Mouse (Mus musculus) CH12.LX (cell line): ENCODE data around the gene Lman1l. TPM values are rescaled to one million over a fixed set of nuclear protein-coding genes. Genes with fewer than 3 reads are reported as not detected.

ENCODE experiments used
- DNase-seq: peaks from one replicate; pipeline ENCODE4 v3.0.0-alpha.2; 2013; ENCODE audit errors: extremely low read depth
- H3K27ac ChIP-seq: 2 replicates; pipeline ENCODE4 v1.5.1; 2012; ENCODE audit warnings: low read depth, mild to moderate bottlenecking, control low read depth, moderate library complexity; ENCODE audit not compliant: insufficient read depth
- H3K27me3 ChIP-seq: replicated peaks from 2 replicates; pipeline ENCODE3; 2012; ENCODE audit warnings: inconsistent platforms
- H3K36me3 ChIP-seq, 2 experiments: replicated peaks in 1 of 2; 2 replicates each; pipeline versions ENCODE3 to v1.6.1; 2012; ENCODE audit warnings: inconsistent platforms in 1 of 2, low read length in 1 of 2, mild to moderate bottlenecking in 1 of 2, mixed read lengths in 1 of 2, moderate library complexity in 1 of 2; ENCODE audit not compliant: control insufficient read depth in 1 of 2, insufficient read depth in 1 of 2
- H3K4me1 ChIP-seq, 2 experiments: 2 replicates each; pipeline ENCODE4 v1.6.1; 2012; ENCODE audit warnings: inconsistent platforms in 1 of 2, moderate library complexity in 1 of 2; ENCODE audit not compliant: insufficient read depth in 2 of 2, control insufficient read depth in 1 of 2
- H3K4me2 ChIP-seq: 2 replicates; pipeline ENCODE4 v1.6.1; 2012; ENCODE audit warnings: low read depth, mild to moderate bottlenecking, control low read depth; ENCODE audit not compliant: poor library complexity, insufficient read depth, severe bottlenecking
- H3K4me3 ChIP-seq, 3 experiments: fragments of 150-350 bp in 1 of 3; sonication (generic) in 1 of 3; replicated peaks in 1 of 3; 2 replicates each; pipeline versions ENCODE3 to v1.5.1; 2011 to 2012; ENCODE audit warnings: low read depth in 2 of 3, low read length in 2 of 3, mild to moderate bottlenecking in 2 of 3, moderate library complexity in 2 of 3, control low read depth in 1 of 3, improper control_type of control experiment in 1 of 3, inconsistent platforms in 1 of 3, mixed read lengths in 1 of 3; ENCODE audit not compliant: poor library complexity in 1 of 3
- H3K79me2 ChIP-seq: replicated peaks from 2 replicates; pipeline ENCODE4 v1.6.1; 2012; ENCODE audit warnings: mild to moderate bottlenecking, moderate library complexity; ENCODE audit not compliant: control insufficient read depth, poor library complexity, insufficient read depth, severe bottlenecking; ENCODE audit errors: extremely low read depth
- H3K9ac ChIP-seq: 2 replicates; pipeline ENCODE4 v1.6.1; 2012; ENCODE audit warnings: low read depth, mild to moderate bottlenecking, control low read depth, moderate library complexity; ENCODE audit not compliant: insufficient read depth
- H3K9me3 ChIP-seq: replicated peaks from 2 replicates; pipeline ENCODE3; 2012; ENCODE audit warnings: low read length, inconsistent platforms, mixed read lengths
- CHD1 ChIP-seq: IDR thresholded peaks from 2 replicates; pipeline ENCODE4 v1.6.1; 2012; ENCODE audit warnings: low read depth, low read length, improper control_type of control experiment, inconsistent platforms
- CHD2 ChIP-seq: IDR thresholded peaks from 2 replicates; pipeline ENCODE4 v1.6.1; 2011; ENCODE audit warnings: low read length, improper control_type of control experiment
- CTCF ChIP-seq, 2 experiments: IDR thresholded peaks in 1 of 2; conservative IDR thresholded peaks in 1 of 2; 2 replicates each; pipeline ENCODE4 v1.5.1; 2011 to 2012; ENCODE audit warnings: low read depth in 2 of 2, low read length in 2 of 2, improper control_type of control experiment in 1 of 2, inconsistent platforms in 1 of 2, mild to moderate bottlenecking in 1 of 2, moderate library complexity in 1 of 2
- E2F4 ChIP-seq: IDR thresholded peaks from 2 replicates; pipeline ENCODE4 v1.6.1; 2011; ENCODE audit warnings: low read depth, low read length, improper control_type of control experiment; ENCODE audit not compliant: insufficient replicate concordance
- ELF1 ChIP-seq: IDR thresholded peaks from 2 replicates; pipeline ENCODE4 v1.6.1; 2014; ENCODE audit warnings: low read depth, mild to moderate bottlenecking, inconsistent platforms, low read length, improper control_type of control experiment
- EP300 ChIP-seq: IDR thresholded peaks from 2 replicates; pipeline ENCODE4 v1.6.1; 2011; ENCODE audit warnings: low read length, improper control_type of control experiment
- ETS1 ChIP-seq: conservative IDR thresholded peaks from 2 replicates; pipeline ENCODE4 v1.6.1; 2012; ENCODE audit warnings: low read depth, mild to moderate bottlenecking, inconsistent platforms, low read length, improper control_type of control experiment, moderate library complexity
- GABPA ChIP-seq: IDR thresholded peaks from 2 replicates; pipeline ENCODE4 v1.6.1; 2012; ENCODE audit warnings: low read depth, low read length, improper control_type of control experiment, inconsistent platforms; ENCODE audit not compliant: insufficient replicate concordance
- HCFC1 ChIP-seq: IDR thresholded peaks from 2 replicates; pipeline ENCODE4 v1.6.1; 2012; ENCODE audit warnings: low read depth, mild to moderate bottlenecking, inconsistent platforms, low read length, improper control_type of control experiment
- IRF4 ChIP-seq: IDR thresholded peaks from 2 replicates; pipeline ENCODE4 v1.6.1; 2014; ENCODE audit warnings: low read depth, mild to moderate bottlenecking, inconsistent platforms, low read length, improper control_type of control experiment
- JUND ChIP-seq: conservative IDR thresholded peaks from 2 replicates; pipeline ENCODE4 v1.6.1; 2011; ENCODE audit warnings: low read depth, low read length, improper control_type of control experiment
- KAT2A ChIP-seq: IDR thresholded peaks from 2 replicates; pipeline ENCODE4 v1.6.1; 2012; ENCODE audit warnings: low read length, improper control_type of control experiment, inconsistent platforms; ENCODE audit not compliant: insufficient replicate concordance
- MAFK ChIP-seq: IDR thresholded peaks from 2 replicates; pipeline ENCODE4 v1.6.1; 2011; ENCODE audit warnings: low read length, improper control_type of control experiment; ENCODE audit not compliant: insufficient replicate concordance
- MAZ ChIP-seq: IDR thresholded peaks from 2 replicates; pipeline ENCODE4 v1.6.1; 2012; ENCODE audit warnings: low read depth, mild to moderate bottlenecking, inconsistent platforms, low read length, improper control_type of control experiment, moderate library complexity
- MEF2A ChIP-seq: IDR thresholded peaks from 2 replicates; pipeline ENCODE4 v1.6.1; 2014; ENCODE audit warnings: low read depth, mild to moderate bottlenecking, inconsistent platforms, low read length, improper control_type of control experiment, borderline replicate concordance
- MXI1 ChIP-seq: IDR thresholded peaks from 2 replicates; pipeline ENCODE4 v1.6.1; 2011; ENCODE audit warnings: mild to moderate bottlenecking, low read depth, low read length, improper control_type of control experiment
- MYC ChIP-seq: IDR thresholded peaks from 2 replicates; pipeline ENCODE4 v1.6.1; 2011; ENCODE audit warnings: low read depth, mild to moderate bottlenecking, improper control_type of control experiment, low read length
- NELFE ChIP-seq: IDR thresholded peaks from 2 replicates; pipeline ENCODE4 v1.6.1; 2011; ENCODE audit warnings: low read depth, low read length, improper control_type of control experiment
- NRF1 ChIP-seq: IDR thresholded peaks from 2 replicates; pipeline ENCODE4 v1.6.1; 2014; ENCODE audit warnings: low read depth, mild to moderate bottlenecking, inconsistent platforms, low read length, improper control_type of control experiment, moderate library complexity
- PAX5 ChIP-seq: IDR thresholded peaks from 2 replicates; pipeline ENCODE4 v1.6.1; 2012; ENCODE audit warnings: low read length, inconsistent platforms, mixed read lengths
- POLR2A ChIP-seq: IDR thresholded peaks from 2 replicates; pipeline ENCODE4 v1.6.1; 2011; ENCODE audit warnings: low read depth, mild to moderate bottlenecking, improper control_type of control experiment, low read length
- POLR2AphosphoS2 ChIP-seq: IDR thresholded peaks from 2 replicates; pipeline ENCODE4 v1.6.1; 2011; ENCODE audit warnings: low read depth, low read length, improper control_type of control experiment
- RCOR1 ChIP-seq: conservative IDR thresholded peaks from 2 replicates; pipeline ENCODE4 v1.6.1; 2012; ENCODE audit warnings: low read depth, mild to moderate bottlenecking, inconsistent platforms, low read length, improper control_type of control experiment
- SIN3A ChIP-seq: IDR thresholded peaks from 2 replicates; pipeline ENCODE4 v1.6.1; 2012; ENCODE audit warnings: low read length, improper control_type of control experiment, inconsistent platforms
- SMC3 ChIP-seq: IDR thresholded peaks from 2 replicates; pipeline ENCODE4 v1.6.1; 2011; ENCODE audit warnings: low read depth, low read length, improper control_type of control experiment
- TBP ChIP-seq: conservative IDR thresholded peaks from 2 replicates; pipeline ENCODE4 v1.6.1; 2011; ENCODE audit warnings: low read depth, low read length, improper control_type of control experiment
- TCF12 ChIP-seq: IDR thresholded peaks from 2 replicates; pipeline ENCODE4 v1.6.1; 2014; ENCODE audit warnings: low read depth, mild to moderate bottlenecking, inconsistent platforms, low read length, improper control_type of control experiment
- UBTF ChIP-seq: IDR thresholded peaks from 2 replicates; pipeline ENCODE4 v1.6.1; 2012; ENCODE audit warnings: low read depth, mild to moderate bottlenecking, inconsistent platforms, low read length, improper control_type of control experiment, moderate library complexity
- USF1 ChIP-seq: IDR thresholded peaks from 2 replicates; pipeline ENCODE4 v1.6.1; 2014; ENCODE audit warnings: low read depth, mild to moderate bottlenecking, inconsistent platforms, low read length, improper control_type of control experiment
- USF2 ChIP-seq: conservative IDR thresholded peaks from 2 replicates; pipeline ENCODE4 v1.6.1; 2011; ENCODE audit warnings: low read depth, low read length, improper control_type of control experiment
- ZC3H11A ChIP-seq: IDR thresholded peaks from 2 replicates; pipeline ENCODE4 v1.6.1; 2012; ENCODE audit warnings: low read depth, mild to moderate bottlenecking, inconsistent platforms, low read length, improper control_type of control experiment
- ZMIZ1 ChIP-seq: IDR thresholded peaks from 2 replicates; pipeline ENCODE4 v1.6.1; 2012; ENCODE audit warnings: low read depth, mild to moderate bottlenecking, inconsistent platforms, low read length, improper control_type of control experiment
- dilution Hi-C: fragments of 300-500 bp; cut with MboI; formaldehyde crosslinking; loops from 2 replicates; pipeline ENCODE4 v1.14.3; 2020; ENCODE audit warnings: low sequenced_read_pairs; ENCODE audit not compliant: extremely low pct_unique_long_range_greater_than_20kb, extremely low pct_ligation_motif_present
- in situ Hi-C: fragments of 300-500 bp; cut with MboI; formaldehyde crosslinking; loops from 3 replicates; pipeline ENCODE4 v1.14.3; 2019; ENCODE audit warnings: low sequenced_read_pairs, low pct_ligation_motif_present, low pct_unique_long_range_greater_than_20kb, mixed read lengths
- polyA plus RNA-seq: library from polyadenylated mRNA; unstranded; fragments of >175 nt; gene quantifications from 2 replicates; pipeline ENCODE4 v1.2.1, GENCODE M21; 2012; ENCODE audit warnings: low read depth; ENCODE audit not compliant: insufficient read length
- total RNA-seq, 2 experiments: library from RNA; depleted of rRNA; stranded (reverse); fragments of 300-350 nt in 1 of 2; fragments of >200 nt in 1 of 2; gene quantifications; 2 replicates each; pipeline ENCODE4 v1.2.3; 2012 to 2014

The Lman1l gene
- total and polyA plus RNA-seq, 3 experiments, result 0.19 TPM; not detected in 2

- H3K79me2 ChIP-seq, result peaks cover 25% of the 10 kb centered on the region
- no peaks in the 10 kb centered on the region for H3K9me3 ChIP-seq
- no peaks in the 10 kb centered on the region for H3K36me3 ChIP-seq
- 0 out of 2 replicates have a peak overlapping the region, but pooled peaks have one; percentile 3 for H3K27ac ChIP-seq
- no peak overlapping the region for H3K4me3 ChIP-seq
- H3K9ac ChIP-seq, result no peak overlapping the region
- TF ChIP-seq ZMIZ1 (no peak), HCFC1 (no peak), MAZ (no peak), ELF1 (no peak), IRF4 (peak; percentile 63; the same call in 1 of the 2 replicates), SIN3A (no peak), TBP (no peak), NRF1 (no peak), UBTF (no peak), JUND (no peak), ETS1 (no peak), TCF12 (no peak; the same call in 1 of the 2 replicates), USF1 (no peak), USF2 (no peak), MYC (0 out of 2 replicates have a peak, but pooled peaks have one; percentile 30), MAFK (no peak), POLR2A (0 out of 2 replicates have a peak, but pooled peaks have one; percentile 32), POLR2AphosphoS2 (no peak), NELFE (no peak), SMC3 (no peak), EP300 (peak; percentile 60)
- no peaks in the 10 kb centered on the region for H3K27me3 ChIP-seq
- no peak overlapping the region for H3K4me2 ChIP-seq
- no peak for DNase-seq
- dilution Hi-C loops (no loop called here), in situ Hi-C loops (no loop called here)
- H3K4me1 ChIP-seq, result peaks cover 10 to 54% of the 10 kb centered on the region in 2 experiments
These were observed 61.9 kb downstream of the Lman1l start for GRCm38 (mm10) chr9:57558625-57559024.

- dilution Hi-C loops, result no loop called here
- Histone ChIP-seq H3K36me3 (no peaks in the 10 kb centered on the region), H3K9me3 (no peaks in the 10 kb centered on the region), H3K27me3 (no peaks in the 10 kb centered on the region), H3K9ac (0 out of 2 replicates have a peak overlapping the region, but pooled peaks have one; percentile 14), H3K4me3 (no peak overlapping the region), H3K4me2 (peak overlapping the region; percentile 57; the same call in 1 of the 2 replicates), H3K79me2 (peaks cover 11% of the 10 kb centered on the region), H3K27ac (no peak overlapping the region), H3K4me1 (peaks cover 8 to 48% of the 10 kb centered on the region in 2 experiments)
- DNase-seq, result no peak
- in situ Hi-C loops, result no loop called here
- no peak for TF ChIP-seq POLR2A
- TF ChIP-seq ZC3H11A, result no peak
- TF ChIP-seq RCOR1, result no peak
- TF ChIP-seq NELFE, result no peak
- 0 out of 2 replicates have a peak, but pooled peaks have one; percentile 30 for TF ChIP-seq TBP
- TF ChIP-seq UBTF, result no peak
- 0 out of 2 replicates have a peak, but pooled peaks have one; percentile 12 for TF ChIP-seq SIN3A
- TF ChIP-seq E2F4, result no peak
- TF ChIP-seq KAT2A, result no peak
- no peak for TF ChIP-seq USF1
- no peak for TF ChIP-seq MEF2A
- TF ChIP-seq USF2, result no peak
- no peak for TF ChIP-seq MAFK
- no peak for TF ChIP-seq PAX5
- TF ChIP-seq GABPA, result no peak
- no peak for TF ChIP-seq TCF12
- TF ChIP-seq CHD2, result no peak
- 0 out of 2 replicates have a peak, but pooled peaks have one; percentile 24 for TF ChIP-seq MXI1
- peak; percentile 85 for TF ChIP-seq IRF4
- no peak for TF ChIP-seq ETS1
- TF ChIP-seq JUND, result no peak
- no peak for TF ChIP-seq SMC3
- TF ChIP-seq CTCF (conservative IDR thresholded peaks at IDR 0.05 in 1 of 2, IDR thresholded peaks at IDR 0.05 in 1 of 2; ENCODE audit: low read depth in 2 of 2, low read length in 2 of 2), result no peak
- TF ChIP-seq CHD1, result no peak
These were observed 63.4 kb downstream of the Lman1l start for GRCm38 (mm10) chr9:57557215-57557614.
